Mouse (Mus musculus) urinary bladder, postnatal 36 days (tissue): ENCODE data around the gene Pmf1.

Source experiments
- DNase-seq, 2 experiments: peaks; one replicate each; pipeline ENCODE4 v3.0.0; 2022; ENCODE audit warnings: low spot score in 2 of 2, mixed read lengths in 1 of 2

The Pmf1 gene

DNA sequence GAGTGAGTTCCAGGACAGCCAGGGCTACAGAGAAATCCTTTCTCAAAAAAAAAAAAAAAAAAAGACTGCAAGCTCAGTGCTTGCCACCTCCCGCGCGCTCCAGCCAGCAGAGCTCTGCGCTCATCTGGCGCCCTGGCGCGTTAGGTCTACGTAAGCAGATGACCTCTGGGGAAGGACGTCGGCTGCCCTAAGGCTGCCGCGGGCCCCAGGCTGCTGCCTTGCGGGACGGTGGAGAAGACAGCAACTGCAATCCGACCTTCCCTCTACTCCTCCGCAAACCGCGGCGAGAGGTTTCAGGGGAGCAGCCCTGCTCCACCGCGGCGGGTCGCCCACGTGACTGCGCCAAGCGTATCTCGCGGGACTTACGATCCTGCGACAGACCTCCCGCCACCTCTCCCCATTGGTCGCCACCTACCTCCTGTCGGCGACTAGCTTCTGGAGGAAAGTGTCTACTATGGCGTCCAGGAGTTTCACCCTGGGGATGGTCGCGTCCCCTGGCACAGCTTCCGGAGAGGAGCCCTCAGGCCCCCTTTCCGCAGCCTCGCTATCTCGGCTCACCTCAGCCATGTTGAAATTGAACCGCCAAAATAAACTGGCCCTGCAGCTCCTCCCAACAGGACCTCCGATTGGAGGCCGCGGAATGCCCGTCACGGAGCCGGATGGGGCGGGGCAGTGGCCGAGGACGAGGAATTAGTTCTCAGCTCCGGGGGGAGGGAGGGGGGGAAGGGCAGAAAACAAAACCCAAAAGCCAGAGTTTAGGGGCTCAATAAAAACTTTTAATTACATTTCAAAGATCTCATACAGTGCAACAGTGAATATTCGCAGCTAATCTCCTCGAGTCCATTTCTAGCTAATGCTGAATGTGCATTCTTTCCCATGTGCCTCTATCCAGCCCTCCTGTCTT is at the start of gene Pmf1:
TSS of gene Pmf1 (minus strand) at position 591 of the 904 bp plus-strand sequence.
- DNase-seq, result peak; percentile 87 to 94

DNA sequence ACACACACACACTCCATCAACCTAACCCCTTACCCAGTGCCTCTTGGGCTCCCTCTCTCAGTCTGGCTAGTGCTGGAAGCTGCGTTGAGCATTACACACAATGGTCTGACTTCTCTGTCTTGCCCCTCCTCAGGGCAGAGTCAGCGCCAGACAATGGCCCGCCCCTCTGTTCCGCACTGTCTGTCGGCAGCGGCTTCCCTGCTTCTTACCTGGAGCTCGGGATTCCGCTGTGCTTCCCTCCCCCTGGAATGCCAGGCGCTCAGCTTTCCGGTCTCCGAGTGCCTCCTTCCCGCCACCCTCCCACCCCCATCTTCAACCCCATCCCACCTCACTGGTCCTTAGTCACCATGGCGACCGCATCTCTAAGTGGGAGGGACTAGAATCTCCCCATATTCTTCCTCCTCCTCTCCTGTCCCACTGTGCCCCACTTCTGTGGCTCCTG is 48.7 kb upstream of the Pmf1 start:
- DNase-seq, result no peak

DNA sequence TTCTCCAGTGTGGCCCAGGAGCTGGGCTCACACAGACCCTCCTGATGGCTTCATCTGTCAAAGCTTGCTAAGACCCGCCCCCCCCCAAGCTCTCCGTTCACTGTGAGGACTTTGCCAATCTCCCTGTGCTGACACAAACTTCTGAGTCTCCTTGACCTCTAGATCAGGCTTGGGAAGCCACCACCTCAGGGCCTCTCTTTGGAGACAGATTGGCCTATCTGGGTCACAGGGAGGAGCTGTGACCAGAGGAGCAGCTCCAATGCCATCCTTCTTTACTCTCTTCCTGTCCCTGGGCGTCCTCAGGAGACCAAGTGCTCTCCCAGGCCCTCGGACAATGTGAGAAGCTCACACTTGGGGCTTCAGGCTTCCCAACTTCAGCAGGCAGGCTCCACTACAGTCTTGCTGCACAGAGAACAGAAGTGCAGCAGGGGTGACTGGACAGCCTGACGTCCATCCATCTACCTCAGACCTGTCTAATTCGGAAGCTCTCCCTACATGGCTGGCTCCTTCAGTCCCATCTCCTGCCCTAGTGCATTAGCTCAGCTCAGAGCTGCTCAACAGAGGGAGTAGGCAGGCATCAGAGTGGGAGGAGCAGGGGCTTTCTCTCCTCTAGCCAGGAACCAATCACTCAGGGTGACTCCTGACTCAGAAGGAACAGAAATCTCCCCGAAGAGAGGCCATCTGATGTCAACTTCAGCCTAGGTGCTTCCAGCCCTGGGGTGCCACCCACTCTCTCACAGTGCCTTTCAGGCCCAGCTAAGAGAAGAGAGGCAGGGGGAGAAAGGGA is 46.8 kb upstream of the Pmf1 start:
- no peak for DNase-seq

- no peak for DNase-seq
Measured at GRCm38 (mm10) chr3:88456313-88456712, 46.2 kb upstream of the Pmf1 start.

GRCm38 (mm10) chr3:88455588-88456264 is 45.6 kb upstream of the Pmf1 start:
- DNase-seq, result peak; percentile 77 to 87

GRCm38 (mm10) chr3:88454762-88455587 is 44.8 kb upstream of the Pmf1 start:
- no peak for DNase-seq

GRCm38 (mm10) chr3:88453986-88454385 is 43.9 kb upstream of the Pmf1 start:
- no peak for DNase-seq

- DNase-seq, result no peak
Measured at GRCm38 (mm10) chr3:88453369-88453768, 43.2 kb upstream of the Pmf1 start.

- no peak for DNase-seq
Measured at GRCm38 (mm10) chr3:88452716-88453115, 42.6 kb upstream of the Pmf1 start.

- no peak for DNase-seq
Measured at GRCm38 (mm10) chr3:88452246-88452645, 42.1 kb upstream of the Pmf1 start.

DNA sequence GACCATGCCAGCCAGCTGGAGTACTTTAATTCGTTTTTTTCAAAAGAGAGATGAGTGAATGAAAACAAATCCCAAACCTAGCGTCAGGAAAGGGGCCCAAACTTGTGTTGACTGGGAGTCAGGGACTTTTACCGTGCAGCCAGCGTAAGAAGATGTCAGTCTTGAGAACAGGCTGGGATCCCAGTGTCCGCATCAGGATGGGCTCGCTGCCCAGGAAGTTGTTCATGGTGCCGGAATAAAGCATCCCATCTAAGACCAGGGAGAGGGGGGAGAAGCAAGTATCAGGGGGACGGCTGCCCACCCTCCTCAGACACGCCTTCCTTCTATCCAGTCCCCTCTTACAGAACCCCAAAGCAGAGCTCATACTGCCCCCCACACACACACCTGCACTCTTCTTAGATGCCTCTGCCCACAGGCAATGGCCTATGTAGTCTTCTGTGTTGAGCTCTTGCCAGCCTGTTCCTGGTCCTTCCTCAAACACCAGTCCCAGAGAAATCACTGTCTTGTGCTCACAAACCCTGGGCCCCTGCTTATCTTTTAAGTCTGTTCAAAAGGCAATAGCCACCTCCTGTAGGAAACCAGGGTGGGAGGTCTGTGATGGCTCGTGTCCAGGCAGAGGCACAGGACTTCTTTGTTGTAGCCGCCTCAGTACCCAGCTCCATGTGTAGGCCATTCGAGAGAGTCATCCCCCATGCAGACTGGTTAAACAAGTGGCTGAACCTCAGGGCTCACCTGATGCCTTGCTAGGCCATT is 40.4 kb upstream of the Pmf1 start:
- no peak for DNase-seq

GRCm38 (mm10) chr3:88449395-88450023 is 39.4 kb upstream of the Pmf1 start:
- DNase-seq, result no peak

GRCm38 (mm10) chr3:88448443-88448842 is 38.3 kb upstream of the Pmf1 start:
- DNase-seq, result peak in 1 of 2 experiments; percentile 48

DNA sequence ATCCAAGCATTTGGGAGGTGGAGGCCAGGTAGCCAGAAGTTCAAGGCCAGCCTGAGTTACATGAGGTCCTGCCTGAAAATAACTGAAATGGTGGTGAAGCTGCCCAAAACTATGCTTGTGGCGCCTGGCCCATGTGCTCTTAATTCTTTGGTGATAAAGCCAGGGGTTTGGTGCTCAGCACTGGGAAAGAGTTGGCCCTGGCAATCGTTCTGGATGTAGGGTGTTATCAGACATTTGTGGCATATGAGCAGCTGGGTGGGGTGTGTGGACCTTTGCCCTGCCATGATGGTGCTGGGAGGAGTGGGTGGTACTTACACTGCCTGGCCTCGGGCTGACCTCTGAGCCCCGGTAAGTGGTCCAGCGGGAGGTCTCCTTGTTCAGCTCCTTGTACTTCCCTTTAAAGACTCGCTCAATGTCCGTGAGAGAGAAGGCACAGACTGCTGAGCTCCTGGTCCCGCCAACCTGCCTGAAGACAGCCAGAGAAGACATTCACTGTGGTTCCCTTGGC is 37.6 kb upstream of the Pmf1 start:
- no peak for DNase-seq

DNA sequence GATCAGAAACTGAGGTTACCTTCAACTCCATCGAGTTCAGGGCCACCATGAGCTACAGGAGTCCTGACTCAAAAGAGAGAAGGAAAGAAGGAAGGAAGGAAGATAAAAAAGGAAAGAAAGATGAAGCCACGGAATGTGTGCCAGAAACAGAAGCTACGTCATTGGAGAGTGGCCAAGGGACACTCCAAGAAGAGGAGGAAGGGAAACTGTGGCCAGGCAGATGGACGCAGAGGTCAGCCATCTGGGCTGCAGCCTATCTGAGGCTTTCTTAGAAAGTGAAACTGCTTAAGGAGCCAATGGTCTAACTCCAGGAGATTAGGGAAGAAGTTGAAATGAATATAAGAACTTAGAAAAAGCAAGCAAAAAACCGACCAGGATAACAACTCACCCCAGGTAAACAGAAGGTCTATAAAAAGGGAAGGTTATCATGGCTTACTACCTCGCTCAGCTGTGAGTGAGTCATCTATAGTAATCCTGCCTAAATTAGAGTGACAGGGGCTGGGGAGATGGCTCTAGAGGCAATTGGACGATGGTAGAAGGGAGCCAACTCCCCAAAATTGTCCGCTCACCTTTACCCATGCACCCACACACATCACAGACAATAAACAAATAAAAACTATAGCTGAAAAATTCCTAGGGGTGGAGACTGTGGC is 36.5 kb upstream of the Pmf1 start:
- DNase-seq, result no peak

GRCm38 (mm10) chr3:88442888-88443287 is 32.8 kb upstream of the Pmf1 start:
- peak; percentile 51 to 62 for DNase-seq

GRCm38 (mm10) chr3:88442488-88442887 is 32.4 kb upstream of the Pmf1 start:
- DNase-seq, result no peak

GRCm38 (mm10) chr3:88440500-88441381 is 30.6 kb upstream of the Pmf1 start:
- no peak for DNase-seq
